Mouse (Mus musculus) testis, adult 2 months (tissue): Measurements from ENCODE around the gene Serpine1. TPM values are rescaled to one million over a fixed set of nuclear protein-coding genes. Genes with fewer than 3 reads are reported as not detected.

Source experiments
- H3K27ac ChIP-seq: fragments of 200-500 bp; 2 replicates; pipeline ENCODE4 v1.5.1; 2012; ENCODE audit warnings: low read depth, low read length; ENCODE audit not compliant: control insufficient read depth, insufficient read depth
- H3K27me3 ChIP-seq: fragments of 200-500 bp; 2 replicates; pipeline ENCODE4 v1.6.1; 2012; ENCODE audit warnings: mild to moderate bottlenecking, low read length, moderate library complexity; ENCODE audit not compliant: control insufficient read depth, insufficient read depth
- H3K36me3 ChIP-seq: fragments of 200-500 bp; 2 replicates; pipeline ENCODE4 v1.6.1; 2012; ENCODE audit warnings: mild to moderate bottlenecking, low read length; ENCODE audit not compliant: control insufficient read depth, insufficient read depth
- H3K4me1 ChIP-seq: fragments of 200-500 bp; 2 replicates; pipeline ENCODE4 v1.6.1; 2012; ENCODE audit warnings: low read length; ENCODE audit not compliant: control insufficient read depth, insufficient read depth
- H3K4me3 ChIP-seq: fragments of 200-500 bp; 2 replicates; pipeline ENCODE4 v1.5.1; 2012; ENCODE audit warnings: low read depth, mild to moderate bottlenecking, low read length, moderate library complexity, mixed read lengths; ENCODE audit not compliant: control insufficient read depth
- CTCF ChIP-seq: fragments of 200-500 bp; IDR thresholded peaks from 2 replicates; pipeline ENCODE4 v1.5.1; 2012; ENCODE audit warnings: low read depth, mild to moderate bottlenecking, inconsistent platforms, low read length, moderate library complexity; ENCODE audit not compliant: control insufficient read depth, insufficient read depth, insufficient replicate concordance
- POLR2A ChIP-seq: fragments of 200-500 bp; IDR thresholded peaks from 2 replicates; pipeline ENCODE4 v1.6.1; 2012; ENCODE audit warnings: low read depth, mild to moderate bottlenecking, inconsistent platforms, low read length, moderate library complexity; ENCODE audit not compliant: control insufficient read depth
- polyA plus RNA-seq: library from polyadenylated mRNA; depleted of rRNA; stranded (reverse); fragments of >200 nt; gene quantifications from 2 replicates; pipeline ENCODE4 v1.2.3, GENCODE M21; 2012

Gene Serpine1
- polyA plus RNA-seq, 1 experiment: 0.72 TPM

GRCm38 (mm10) chr5:137093720-137094119 is 21.7 kb upstream of the Serpine1 start:
- no peaks in the 10 kb centered on the region for H3K36me3 ChIP-seq
- H3K27ac ChIP-seq: no peak overlapping the region
- peaks cover 2% of the 10 kb centered on the region; the same call in 1 of the 2 replicates for H3K4me1 ChIP-seq
- TF ChIP-seq CTCF: no peak
- no peak for TF ChIP-seq POLR2A
- no peaks in the 10 kb centered on the region for H3K27me3 ChIP-seq
- no peak overlapping the region for H3K4me3 ChIP-seq

DNA sequence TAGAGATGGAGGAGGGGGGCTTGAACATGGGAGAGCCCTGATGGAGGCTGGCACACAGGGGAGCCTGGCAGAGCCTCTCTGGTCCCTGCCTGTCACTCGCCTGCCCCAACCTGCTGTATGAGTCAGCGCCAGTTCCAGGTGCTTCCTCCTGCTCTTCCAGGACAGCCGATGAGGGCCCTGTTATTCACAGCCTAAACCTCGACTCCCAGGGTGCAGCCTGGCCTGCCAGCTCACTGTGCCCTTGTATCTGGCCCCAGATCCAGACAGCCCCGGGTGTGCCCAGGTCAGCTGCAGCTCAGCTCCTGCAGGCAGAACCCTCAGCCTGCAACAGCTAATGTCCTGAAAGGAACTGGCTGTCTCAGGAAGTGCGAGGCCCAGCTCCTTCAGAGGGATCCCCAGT is 19.5 kb upstream of the Serpine1 start:
- TF ChIP-seq CTCF (no peak), POLR2A (no peak)
- no peak overlapping the region for H3K27ac ChIP-seq

DNA sequence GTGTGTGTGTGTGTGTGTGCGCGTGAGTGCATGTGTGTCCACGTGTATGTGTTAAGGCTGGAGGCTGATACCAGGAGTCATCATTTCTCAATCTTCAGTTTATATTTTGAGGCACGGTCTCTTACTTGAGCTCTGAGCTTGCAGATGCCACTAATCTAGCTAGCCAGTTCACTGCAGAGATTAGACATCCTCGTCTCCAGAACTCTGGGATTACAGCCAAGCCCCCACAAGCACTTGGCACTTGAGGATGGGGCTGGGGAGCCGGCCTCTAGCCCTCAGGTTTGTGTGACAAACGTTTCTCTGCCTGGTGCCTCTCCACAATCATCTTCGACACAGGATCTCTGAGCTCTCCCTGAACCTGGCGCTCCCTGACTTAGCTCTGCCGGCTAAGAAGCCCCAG is 18.8 kb upstream of the Serpine1 start:
- H3K36me3 ChIP-seq: no peaks in the 10 kb centered on the region
- no peak overlapping the region for H3K27ac ChIP-seq
- H3K4me1 ChIP-seq: peaks cover 2% of the 10 kb centered on the region; the same call in 1 of the 2 replicates
- TF ChIP-seq POLR2A (no peak), CTCF (no peak)
- no peaks in the 10 kb centered on the region for H3K27me3 ChIP-seq
- no peak overlapping the region for H3K4me3 ChIP-seq

More for the DNA sequence above, 19.5 kb upstream of the Serpine1 start:
- H3K4me1 ChIP-seq: peaks cover 2% of the 10 kb centered on the region; the same call in 1 of the 2 replicates
- no peaks in the 10 kb centered on the region for H3K36me3 ChIP-seq
- no peaks in the 10 kb centered on the region for H3K27me3 ChIP-seq
- H3K4me3 ChIP-seq: no peak overlapping the region

DNA sequence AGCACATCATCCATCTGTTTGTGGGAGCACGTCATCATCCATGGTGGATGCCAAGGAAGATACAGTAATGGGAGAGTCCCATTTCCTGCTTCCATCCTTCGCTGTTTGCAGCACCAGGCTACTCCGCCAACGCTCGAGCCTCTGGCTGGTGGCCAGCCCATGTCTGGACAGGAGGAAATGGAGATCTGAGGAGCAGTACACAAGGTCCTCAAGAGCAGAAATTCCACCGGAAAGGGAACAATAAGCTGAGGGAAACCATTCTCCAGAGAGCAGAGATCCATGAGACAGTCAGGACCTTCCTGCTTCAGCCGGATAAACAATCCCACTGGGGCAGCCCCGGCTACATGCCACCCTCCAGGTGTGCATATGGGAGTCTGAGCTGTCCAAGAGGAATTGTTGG is 15.3 kb upstream of the Serpine1 start:
- no peaks in the 10 kb centered on the region for H3K4me1 ChIP-seq
- H3K4me3 ChIP-seq: no peak overlapping the region
- TF ChIP-seq POLR2A (no peak), CTCF (no peak)
- H3K27ac ChIP-seq: no peak overlapping the region
- H3K36me3 ChIP-seq: no peaks in the 10 kb centered on the region
- no peaks in the 10 kb centered on the region for H3K27me3 ChIP-seq

DNA sequence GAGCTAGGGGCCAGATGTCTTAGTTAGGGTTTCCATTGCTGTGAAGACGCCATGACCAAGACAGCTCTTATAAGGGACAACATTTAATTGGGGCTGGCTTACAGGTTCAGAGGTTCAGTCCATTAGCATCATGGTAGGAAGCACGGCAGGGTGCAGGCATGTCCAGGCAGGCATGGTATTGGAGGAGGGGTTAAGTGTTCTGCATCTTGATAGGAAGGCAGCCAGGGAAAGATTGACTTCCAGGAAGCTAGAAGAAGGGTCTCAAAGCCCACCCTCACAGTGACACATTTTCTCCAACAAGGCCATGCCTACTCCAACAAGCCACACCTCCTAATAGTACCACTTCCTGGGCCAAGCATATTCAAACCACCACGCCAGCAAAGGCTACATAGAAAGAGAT is 13.7 kb upstream of the Serpine1 start:
- no peaks in the 10 kb centered on the region for H3K4me1 ChIP-seq
- no peak overlapping the region for H3K4me3 ChIP-seq
- no peak overlapping the region for H3K27ac ChIP-seq
- H3K27me3 ChIP-seq: no peaks in the 10 kb centered on the region
- TF ChIP-seq POLR2A (no peak), CTCF (no peak)
- no peaks in the 10 kb centered on the region for H3K36me3 ChIP-seq

- Histone ChIP-seq H3K27me3 (no peaks in the 10 kb centered on the region), H3K27ac (no peak overlapping the region), H3K4me1 (no peaks in the 10 kb centered on the region), H3K36me3 (no peaks in the 10 kb centered on the region), H3K4me3 (no peak overlapping the region)
- TF ChIP-seq POLR2A: no peak
- TF ChIP-seq CTCF: no peak
These were observed 13.0 kb upstream of the Serpine1 start for GRCm38 (mm10) chr5:137085021-137085420.

DNA sequence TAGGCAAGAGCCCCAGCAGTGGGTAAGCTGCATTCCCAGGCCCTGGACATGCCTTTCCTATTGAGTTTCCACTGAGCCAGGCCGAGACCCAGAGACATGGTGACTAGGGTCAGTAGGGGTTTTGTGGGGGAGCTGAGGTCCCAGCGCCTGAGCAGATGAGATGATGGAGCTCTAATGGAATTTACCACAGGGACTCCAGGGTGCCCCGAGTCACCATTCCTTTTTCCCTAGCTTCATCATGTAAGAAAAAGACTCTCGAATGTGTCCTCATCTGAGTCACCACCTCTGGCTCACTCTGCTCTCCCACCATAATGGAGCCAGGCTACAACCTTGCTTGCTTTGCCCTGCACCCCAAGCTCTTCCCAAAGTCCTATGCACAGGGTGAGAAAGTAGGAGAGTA is 11.0 kb upstream of the Serpine1 start:
- Histone ChIP-seq H3K27ac (no peak overlapping the region), H3K27me3 (no peaks in the 10 kb centered on the region), H3K4me1 (no peaks in the 10 kb centered on the region), H3K36me3 (no peaks in the 10 kb centered on the region), H3K4me3 (no peak overlapping the region)
- TF ChIP-seq CTCF (no peak), POLR2A (no peak)

DNA sequence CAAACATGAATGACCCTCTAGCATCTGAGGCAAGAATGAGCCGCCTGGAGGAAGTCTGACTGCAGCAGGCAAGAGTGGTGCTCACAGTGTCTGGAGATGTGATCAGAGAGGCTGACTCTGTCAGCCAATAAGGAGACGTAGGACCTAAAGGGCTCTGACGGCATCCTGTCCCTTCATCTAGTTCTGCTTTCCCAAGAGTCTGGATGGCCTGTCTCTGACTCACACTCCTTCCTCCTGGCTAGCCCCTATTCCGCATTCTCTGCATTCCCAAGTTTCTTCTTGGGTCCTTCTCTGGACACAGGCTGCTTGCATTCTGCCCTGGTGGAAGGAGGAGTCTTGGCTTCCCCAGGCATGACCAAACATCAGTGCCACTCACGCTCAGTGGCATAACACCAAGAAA is 7.8 kb upstream of the Serpine1 start:
- no peak for TF ChIP-seq POLR2A
- TF ChIP-seq CTCF: no peak
- Histone ChIP-seq H3K36me3 (no peaks in the 10 kb centered on the region), H3K4me1 (peaks cover 14% of the 10 kb centered on the region), H3K27me3 (no peaks in the 10 kb centered on the region), H3K27ac (no peak overlapping the region), H3K4me3 (no peak overlapping the region)
